Mouse (Mus musculus): ENCODE data around the gene Uox.
A peak's percentile ranks its signal among the peaks of the same experiment; 100 is the strongest.

Uox gene

DNA sequence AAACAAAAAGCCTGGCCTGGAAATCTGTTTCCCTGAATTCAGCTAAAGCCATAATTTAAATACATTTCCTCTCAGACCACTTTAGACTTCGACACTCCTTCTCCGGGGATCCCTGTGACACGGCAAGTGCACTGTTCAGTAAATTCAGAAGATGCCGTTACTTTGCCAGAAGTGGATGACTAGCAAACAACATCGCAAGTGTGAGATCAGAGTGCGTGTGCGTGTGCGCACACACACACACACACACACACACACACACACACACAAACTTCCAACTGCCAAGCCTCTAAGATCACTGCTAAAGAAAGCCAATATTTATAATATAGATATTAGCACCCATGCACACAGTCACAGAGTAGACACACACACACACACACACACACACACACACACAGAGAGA, 111.5 kb downstream of the Uox start:
- DNase-seq (ENCODE audit: extremely low read depth, low read depth): peak; percentile 13
